Mouse (Mus musculus): Measurements from ENCODE around the gene Wdr62. TPM values are rescaled to one million over a fixed set of nuclear protein-coding genes. Genes with fewer than 3 reads are reported as not detected.

The Wdr62 gene
- 11.5 and 11.9 TPM in 2 replicates for polyA plus RNA-seq (2016; fragmentation: Nextera tagmentation; extraction: Ambion mirVana)

GRCm38 (mm10) chr7:30279951-30280669, at the start of gene Wdr62, which contains the start of gene Thap8:
Gene Wdr62, minus strand, starts transcription at chr7:30280419.
Gene Thap8, plus strand, starts transcription at chr7:30280094.
- WGBS (ENCODE audit: insufficient replicate concordance) = under 1% methylated on average over 49 of the region's 49 CpGs
- peak; percentile 93 for ATAC-seq

GRCm38 (mm10) chr7:30328379-30328778, 48.2 kb upstream of the Wdr62 start:
- H3K9me3 ChIP-seq (replicated peaks) = no peaks in the 10 kb centered on the region
- 51% methylated on average over 10 of the region's 10 CpGs for WGBS (ENCODE audit: insufficient replicate concordance)
- H3K4me3 ChIP-seq = no peak overlapping the region
- H3K36me3 ChIP-seq = no peaks in the 10 kb centered on the region
- H3K4me2 ChIP-seq = no peak overlapping the region
- no peak for ATAC-seq
- no peak overlapping the region for H3K9ac ChIP-seq
- H3K27ac ChIP-seq = no peak overlapping the region
- H3K27me3 ChIP-seq (replicated peaks) = peaks cover 47% of the 10 kb centered on the region
- peaks cover 1% of the 10 kb centered on the region for H3K4me1 ChIP-seq

More at GRCm38 (mm10) chr7:30279951-30280669, at the start of gene Wdr62, which contains the start of gene Thap8:
- no peaks in the 10 kb centered on the region for H3K27me3 ChIP-seq (replicated peaks)
- H3K9me3 ChIP-seq (replicated peaks) = no peaks in the 10 kb centered on the region
- H3K4me3 ChIP-seq = peak within 1 kb of the TSS; percentile 84
- peak within 1 kb of the TSS; percentile 97 for H3K27ac ChIP-seq
- peak within 1 kb of the TSS; percentile 94 for H3K4me2 ChIP-seq
- H3K4me1 ChIP-seq = peaks cover 40% of the 10 kb centered on the region
- H3K36me3 ChIP-seq = peaks cover 8% of the 10 kb centered on the region
- H3K9ac ChIP-seq = peak within 1 kb of the TSS; percentile 81

GRCm38 (mm10) chr7:30327140-30327539, 46.9 kb upstream of the Wdr62 start:
- Histone ChIP-seq H3K4me1 (peaks cover 11% of the 10 kb centered on the region), H3K9ac (no peak overlapping the region), H3K27me3 (replicated peaks) (peaks cover 34% of the 10 kb centered on the region), H3K27ac (no peak overlapping the region), H3K4me3 (no peak overlapping the region), H3K9me3 (replicated peaks) (no peaks in the 10 kb centered on the region), H3K36me3 (no peaks in the 10 kb centered on the region), H3K4me2 (no peak overlapping the region)
- ATAC-seq = no peak
- WGBS (ENCODE audit: insufficient replicate concordance) = 53% methylated on average over 15 of the region's 15 CpGs

- Histone ChIP-seq H3K4me3 (no peak overlapping the region), H3K36me3 (no peaks in the 10 kb centered on the region), H3K27me3 (replicated peaks) (peaks cover 27% of the 10 kb centered on the region), H3K9me3 (replicated peaks) (no peaks in the 10 kb centered on the region), H3K4me2 (no peak overlapping the region), H3K4me1 (peaks cover 12% of the 10 kb centered on the region), H3K27ac (no peak overlapping the region), H3K9ac (no peak overlapping the region)
- ATAC-seq = no peak
Measured at GRCm38 (mm10) chr7:30326427-30326826, 46.2 kb upstream of the Wdr62 start.

GRCm38 (mm10) chr7:30325364-30325763, 45.1 kb upstream of the Wdr62 start:
- no peak for ATAC-seq
- H3K36me3 ChIP-seq = no peaks in the 10 kb centered on the region

GRCm38 (mm10) chr7:30324300-30324944, 44.2 kb upstream of the Wdr62 start:
- Histone ChIP-seq H3K36me3 (no peaks in the 10 kb centered on the region), H3K9ac (no peak overlapping the region), H3K4me3 (no peak overlapping the region), H3K27ac (no peak overlapping the region), H3K9me3 (replicated peaks) (no peaks in the 10 kb centered on the region), H3K27me3 (replicated peaks) (peaks cover 12% of the 10 kb centered on the region), H3K4me1 (peaks cover 32% of the 10 kb centered on the region), H3K4me2 (no peak overlapping the region)
- ATAC-seq = no peak
- 70% methylated on average over 5 of the region's 5 CpGs for WGBS (ENCODE audit: insufficient replicate concordance)

More at GRCm38 (mm10) chr7:30325364-30325763, 45.1 kb upstream of the Wdr62 start:
- H3K4me1 ChIP-seq = peaks cover 23% of the 10 kb centered on the region
- WGBS (ENCODE audit: insufficient replicate concordance) = 39% methylated on average over 2 of the region's 2 CpGs
- H3K9ac ChIP-seq = no peak overlapping the region
- H3K4me2 ChIP-seq = no peak overlapping the region
- H3K27ac ChIP-seq = no peak overlapping the region
- H3K9me3 ChIP-seq (replicated peaks) = no peaks in the 10 kb centered on the region
- H3K27me3 ChIP-seq (replicated peaks) = peaks cover 17% of the 10 kb centered on the region
- H3K4me3 ChIP-seq = no peak overlapping the region

GRCm38 (mm10) chr7:30323795-30324194, 43.6 kb upstream of the Wdr62 start, which contains the start of gene Sdhaf1:
Gene Sdhaf1, minus strand, starts transcription at chr7:30323895.
- Histone ChIP-seq H3K27me3 (replicated peaks) (peaks cover 12% of the 10 kb centered on the region), H3K9me3 (replicated peaks) (no peaks in the 10 kb centered on the region), H3K9ac (peak within 1 kb of the TSS; percentile 65), H3K4me1 (peaks cover 32% of the 10 kb centered on the region), H3K36me3 (no peaks in the 10 kb centered on the region), H3K4me3 (peak within 1 kb of the TSS; percentile 82), H3K4me2 (peak within 1 kb of the TSS; percentile 94), H3K27ac (peak within 1 kb of the TSS; percentile 87)
- ATAC-seq = no peak
- WGBS (ENCODE audit: insufficient replicate concordance) = 69% methylated on average over 3 of the region's 3 CpGs

GRCm38 (mm10) chr7:30322865-30323264, 42.6 kb upstream of the Wdr62 start:
- ATAC-seq = 0 out of 2 replicates have a peak, but pooled peaks have one; percentile 1
- Histone ChIP-seq H3K9ac (peak overlapping the region; percentile 65), H3K27ac (peak overlapping the region; percentile 87), H3K36me3 (no peaks in the 10 kb centered on the region), H3K4me2 (peak overlapping the region; percentile 94), H3K4me3 (peak overlapping the region; percentile 82), H3K9me3 (replicated peaks) (no peaks in the 10 kb centered on the region), H3K4me1 (peaks cover 32% of the 10 kb centered on the region), H3K27me3 (replicated peaks) (peaks cover 12% of the 10 kb centered on the region)
- WGBS (ENCODE audit: insufficient replicate concordance) = 11% methylated on average over 6 of the region's 6 CpGs

- ATAC-seq = peak; percentile 97
- Histone ChIP-seq H3K4me2 (peak overlapping the region; percentile 94), H3K4me1 (peaks cover 32% of the 10 kb centered on the region), H3K27ac (peak overlapping the region; percentile 87), H3K9me3 (replicated peaks) (no peaks in the 10 kb centered on the region), H3K36me3 (no peaks in the 10 kb centered on the region), H3K27me3 (replicated peaks) (peaks cover 6% of the 10 kb centered on the region), H3K9ac (peak overlapping the region; percentile 86), H3K4me3 (peak overlapping the region; percentile 82)
- WGBS (ENCODE audit: insufficient replicate concordance) = 0% methylated on average over 20 of the region's 20 CpGs
Measured at GRCm38 (mm10) chr7:30322285-30322667, 42.1 kb upstream of the Wdr62 start.

GRCm38 (mm10) chr7:30321539-30322284, 41.5 kb upstream of the Wdr62 start, which contains the start of gene E130208F15Rik:
Gene E130208F15Rik, plus strand, starts transcription at chr7:30321740.
- Histone ChIP-seq H3K36me3 (no peaks in the 10 kb centered on the region), H3K27ac (peak within 1 kb of the TSS; percentile 87), H3K4me1 (peaks cover 32% of the 10 kb centered on the region), H3K4me2 (peak within 1 kb of the TSS; percentile 94), H3K4me3 (peak within 1 kb of the TSS; percentile 82), H3K9ac (peak within 1 kb of the TSS; percentile 86), H3K9me3 (replicated peaks) (no peaks in the 10 kb centered on the region), H3K27me3 (replicated peaks) (peaks cover 3% of the 10 kb centered on the region; the same call in 1 of the 2 replicates)
- peak; percentile 72 for ATAC-seq
- under 1% methylated on average over 63 of the region's 63 CpGs for WGBS (ENCODE audit: insufficient replicate concordance)

- H3K27ac ChIP-seq = no peak overlapping the region
- H3K9me3 ChIP-seq (replicated peaks) = no peaks in the 10 kb centered on the region
- no peaks in the 10 kb centered on the region for H3K36me3 ChIP-seq
- WGBS (ENCODE audit: insufficient replicate concordance) = 79% methylated on average over 2 of the region's 2 CpGs
- H3K9ac ChIP-seq = peak overlapping the region; percentile 86
- peak overlapping the region; percentile 82 for H3K4me3 ChIP-seq
- peak overlapping the region; percentile 94 for H3K4me2 ChIP-seq
- peaks cover 3% of the 10 kb centered on the region; the same call in 1 of the 2 replicates for H3K27me3 ChIP-seq (replicated peaks)
- peaks cover 32% of the 10 kb centered on the region for H3K4me1 ChIP-seq
- ATAC-seq = no peak
Measured at GRCm38 (mm10) chr7:30320946-30321345, 40.7 kb upstream of the Wdr62 start.

Measured in liver, embryonic 12.5 days (tissue).